Mouse (Mus musculus): ENCODE data around the gene Adamts2.

The Adamts2 gene

DNA sequence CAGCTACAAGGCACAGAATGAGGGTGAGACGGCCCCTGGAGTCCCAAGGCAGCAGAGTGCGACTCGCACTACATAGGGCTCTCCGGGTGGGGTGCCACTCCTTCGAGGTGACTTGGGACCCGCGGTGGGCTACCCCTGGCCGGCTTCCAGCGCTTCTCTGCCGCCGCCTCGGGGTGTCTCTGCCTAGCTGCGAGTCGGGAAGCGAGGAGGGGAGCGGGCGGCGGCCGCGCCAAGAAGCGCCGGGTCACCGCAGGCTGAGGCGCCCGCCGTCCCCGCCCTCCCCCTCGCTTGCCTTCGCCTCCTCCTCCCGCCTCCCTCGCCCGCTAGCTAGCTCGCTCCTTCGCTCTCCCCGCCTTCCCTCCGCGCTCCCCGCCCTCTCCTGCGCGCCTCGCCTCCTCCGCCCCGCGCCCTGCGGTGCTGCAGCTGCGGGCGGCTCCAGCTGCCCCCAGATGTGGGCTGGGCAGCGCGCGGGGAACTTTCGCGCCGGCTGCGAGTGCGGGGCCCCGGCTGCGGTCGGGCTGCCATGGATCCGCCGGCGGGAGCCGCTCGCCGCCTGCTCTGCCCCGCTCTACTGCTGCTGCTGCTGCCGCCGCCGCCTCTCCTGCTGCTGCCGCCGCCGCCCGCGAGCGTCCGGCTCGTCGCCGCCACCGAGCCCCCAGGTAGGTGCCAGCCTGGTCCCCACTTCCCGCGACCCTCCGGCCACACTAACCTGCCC is at the start of gene Adamts2:
Adamts2 (plus strand) TSS at position 444 of the 715 bp plus-strand sequence.
- no peak for DNase-seq (ENCODE audit: low spot score)

DNA sequence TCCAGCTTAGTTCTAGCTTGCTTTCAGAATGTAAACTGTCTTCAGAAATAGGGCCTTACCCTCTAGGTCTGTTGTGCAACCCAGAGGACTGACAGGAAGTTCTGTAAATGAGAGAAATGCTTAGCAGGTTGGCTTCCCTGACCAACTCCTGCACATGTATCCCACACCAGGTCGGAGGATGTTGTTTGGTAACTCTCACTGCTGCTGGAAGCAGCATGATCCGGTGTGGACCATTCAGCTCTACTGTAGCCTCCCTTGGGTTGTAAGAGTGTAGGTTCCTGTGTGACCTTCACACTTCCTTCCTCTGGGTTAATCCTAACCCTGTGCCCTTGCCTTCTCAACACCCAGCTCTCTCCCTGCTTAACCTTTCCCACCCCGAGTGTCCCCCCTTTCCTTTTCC is 44.8 kb upstream of the Adamts2 start:
- no peak for DNase-seq (ENCODE audit: low spot score)

GRCm38 (mm10) chr11:50559108-50559507 is 42.8 kb upstream of the Adamts2 start:
- no peak for DNase-seq (ENCODE audit: low spot score)

GRCm38 (mm10) chr11:50565466-50566211 is 36.2 kb upstream of the Adamts2 start:
- DNase-seq (ENCODE audit: low spot score): no peak

- no peak for DNase-seq (ENCODE audit: low spot score)
Measured at GRCm38 (mm10) chr11:50571448-50571847, 30.4 kb upstream of the Adamts2 start.

DNA sequence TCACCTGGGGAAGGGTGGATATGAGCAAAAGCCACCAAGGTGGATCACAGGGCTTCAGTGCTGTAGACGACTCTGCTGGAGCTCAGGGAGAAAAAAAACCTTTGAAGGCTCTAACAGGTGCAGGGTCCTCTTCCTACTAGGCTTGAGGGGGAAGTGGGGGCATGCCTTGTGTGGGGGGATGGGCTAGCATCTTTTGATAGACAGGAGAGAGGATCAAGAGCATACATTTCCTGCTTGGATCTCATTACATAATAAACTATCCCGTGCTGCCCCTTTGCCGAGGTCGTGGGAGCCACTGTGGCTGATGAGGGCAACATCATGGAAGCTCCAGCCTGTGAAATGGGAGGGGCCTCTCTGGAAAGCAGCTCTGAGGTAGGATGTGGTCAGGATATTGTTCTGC is 25.4 kb upstream of the Adamts2 start:
- DNase-seq (ENCODE audit: low spot score): no peak

GRCm38 (mm10) chr11:50587026-50587425 is 14.9 kb upstream of the Adamts2 start:
- no peak for DNase-seq (ENCODE audit: low spot score)

GRCm38 (mm10) chr11:50587787-50588186 is 14.1 kb upstream of the Adamts2 start:
- peak; percentile 35 for DNase-seq (ENCODE audit: low spot score)

- DNase-seq (ENCODE audit: low spot score): no peak
Measured at GRCm38 (mm10) chr11:50589060-50589459, 12.8 kb upstream of the Adamts2 start.

DNA sequence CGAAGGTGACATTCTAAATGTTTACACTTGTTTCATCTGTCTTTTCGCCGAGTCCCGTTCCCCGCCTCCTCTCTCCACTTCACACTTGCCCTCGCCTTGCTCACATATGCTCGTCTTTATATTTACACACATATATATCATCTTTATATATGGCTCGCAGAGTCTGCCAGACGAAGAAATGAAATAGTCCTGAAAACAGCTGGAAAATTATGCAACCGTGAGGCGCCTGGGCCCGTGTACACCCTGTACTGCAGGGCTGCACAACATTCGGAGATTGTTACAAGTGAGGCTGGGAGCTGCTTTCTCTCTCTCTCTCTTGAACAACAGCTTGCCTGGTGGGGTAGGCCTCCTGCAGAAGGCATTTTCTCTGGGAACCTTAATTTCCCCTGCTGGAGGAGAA is 10.8 kb upstream of the Adamts2 start:
- no peak for DNase-seq (ENCODE audit: low spot score)

DNA sequence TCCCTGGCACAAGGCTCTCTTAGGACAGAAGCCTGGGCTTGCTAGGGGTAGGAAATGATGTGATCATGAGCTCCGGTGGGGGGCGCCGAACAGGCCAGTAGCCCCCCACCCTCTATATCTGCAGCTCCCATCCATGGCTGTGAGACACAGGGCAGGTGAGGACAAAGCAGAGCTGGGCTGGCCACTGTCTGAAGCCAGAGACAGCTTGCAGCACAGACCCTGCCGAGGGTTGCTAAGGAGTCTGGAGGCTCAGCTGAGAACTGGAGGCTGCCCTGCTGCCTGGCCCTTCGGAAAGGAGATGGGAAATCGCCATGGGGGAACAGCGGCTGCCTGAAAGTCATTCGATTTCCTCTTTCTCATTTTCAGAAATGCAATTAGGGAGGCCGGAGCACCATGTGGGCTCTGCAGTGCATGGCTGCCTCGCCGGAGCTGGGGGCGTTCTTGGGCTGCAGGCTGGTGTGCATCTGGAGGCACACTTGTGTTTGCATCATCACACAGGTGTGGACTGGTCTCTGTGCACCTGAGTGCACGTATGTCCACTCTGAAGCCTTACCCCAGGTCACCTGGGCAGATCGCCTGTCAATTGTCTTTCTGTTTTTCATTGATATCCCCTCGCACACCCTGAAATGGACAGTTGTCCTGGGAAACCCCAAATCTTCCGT is 8.9 kb upstream of the Adamts2 start:
- no peak for DNase-seq (ENCODE audit: low spot score)

GRCm38 (mm10) chr11:50596571-50596970 is 5.3 kb upstream of the Adamts2 start:
- DNase-seq (ENCODE audit: low spot score): no peak

GRCm38 (mm10) chr11:50599156-50599555 is 2.7 kb upstream of the Adamts2 start:
- DNase-seq (ENCODE audit: low spot score): no peak

DNA sequence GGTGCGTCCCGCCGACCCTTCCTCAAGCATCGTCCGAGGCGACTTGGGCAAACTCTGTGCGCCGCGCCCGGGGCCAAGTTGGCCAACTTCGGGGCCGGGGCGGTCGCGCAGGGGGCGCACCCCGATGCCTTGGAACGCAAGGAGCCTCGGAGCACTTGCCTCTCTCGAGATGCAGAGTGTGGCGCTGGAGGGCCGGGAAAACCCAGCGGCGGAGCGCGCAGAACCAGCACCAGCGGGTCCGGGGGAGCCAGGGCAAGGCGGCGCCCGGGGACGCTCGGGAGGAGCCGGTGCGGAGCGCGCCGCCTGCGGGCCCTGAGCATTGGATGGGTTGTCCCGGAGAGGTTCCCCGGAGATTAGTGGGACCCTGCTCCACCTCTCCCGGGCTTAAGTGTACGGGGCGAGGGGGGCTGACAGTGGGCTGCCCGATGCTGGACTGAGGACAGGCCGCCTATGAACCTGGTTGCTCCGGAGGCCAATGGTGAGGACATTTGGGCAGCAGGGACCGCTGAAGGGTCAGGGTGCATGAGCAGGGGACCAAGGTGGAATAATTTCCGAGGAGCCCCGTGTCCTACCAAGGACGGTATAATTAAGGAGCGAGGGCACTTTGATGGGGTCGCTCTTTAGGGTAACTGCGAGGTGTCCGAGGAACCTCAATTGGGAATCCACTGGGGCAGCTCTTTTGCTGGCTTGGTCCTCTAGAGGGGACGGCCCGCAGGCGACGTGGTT is 635 bp downstream of the Adamts2 start:
- no peak for DNase-seq (ENCODE audit: low spot score)

- DNase-seq (ENCODE audit: low spot score): no peak
Measured at GRCm38 (mm10) chr11:50603082-50603910, 1.4 kb downstream of the Adamts2 start.

DNA sequence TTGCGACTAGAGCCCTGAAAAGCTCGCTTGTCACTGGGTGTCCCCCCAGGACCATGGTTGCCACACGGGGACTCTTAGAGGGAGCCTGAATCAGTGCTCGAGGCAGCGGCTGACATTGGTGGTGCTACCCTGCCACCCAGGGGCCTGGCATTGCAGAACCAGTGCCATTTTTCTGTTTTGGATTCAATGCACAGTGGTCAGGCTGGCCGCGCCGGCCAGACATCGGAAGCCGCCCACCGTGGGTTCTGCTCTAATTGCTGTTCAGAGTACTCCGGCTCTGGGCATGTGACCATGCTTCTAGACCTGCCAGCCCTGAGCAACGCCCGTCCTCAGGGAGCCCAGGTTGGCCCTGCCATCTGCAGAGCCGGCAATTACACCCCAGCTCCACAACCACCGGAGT is 2.5 kb downstream of the Adamts2 start:
- DNase-seq (ENCODE audit: low spot score): no peak

DNA sequence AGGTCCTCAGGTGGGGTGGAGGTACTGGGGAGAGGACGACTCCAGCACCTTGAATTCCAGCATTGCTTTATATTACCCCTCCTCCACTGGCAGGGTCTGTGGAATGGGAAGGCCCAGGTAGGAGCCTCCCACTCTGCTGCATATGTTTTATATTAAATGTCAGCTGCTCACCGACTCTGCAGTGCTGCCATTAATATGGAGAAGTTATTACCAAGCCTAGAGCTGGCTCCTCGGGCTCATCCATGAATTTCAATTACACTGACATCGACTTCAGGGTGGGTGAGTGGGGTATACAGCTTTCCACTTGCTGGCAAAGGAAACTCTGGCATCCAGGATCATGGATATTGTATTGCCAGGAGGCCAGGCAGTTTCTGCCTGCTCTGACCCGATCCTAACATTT is 9.3 kb downstream of the Adamts2 start:
- DNase-seq (ENCODE audit: low spot score): no peak

DNA sequence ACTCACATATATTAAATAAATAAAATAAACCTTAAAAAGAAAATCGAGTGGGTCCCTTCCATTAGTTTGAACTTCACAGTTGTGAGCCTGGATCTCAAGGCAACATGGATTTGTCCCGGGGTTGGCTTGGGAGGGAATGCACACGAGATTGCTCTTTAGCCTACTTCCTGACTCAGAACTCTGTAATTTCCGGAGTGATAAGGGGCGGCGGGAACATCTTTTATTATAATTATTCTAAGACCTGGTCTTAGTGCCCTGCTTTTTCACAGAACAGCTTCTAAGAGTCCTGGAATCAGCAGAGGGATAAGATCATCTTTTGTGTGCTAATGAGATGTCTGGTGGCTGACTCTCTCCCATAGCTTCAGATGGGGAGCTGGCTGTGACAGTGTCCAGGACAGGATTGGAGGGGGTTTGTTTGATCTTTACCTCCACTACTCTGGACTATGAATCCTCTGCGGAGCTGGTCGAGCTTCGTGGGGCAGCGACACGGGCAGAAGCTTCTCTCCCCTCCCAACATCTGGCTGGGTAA is 15.2 kb downstream of the Adamts2 start:
- DNase-seq (ENCODE audit: low spot score): no peak

GRCm38 (mm10) chr11:50620926-50621325 is 19.0 kb downstream of the Adamts2 start:
- DNase-seq (ENCODE audit: low spot score): no peak

GRCm38 (mm10) chr11:50621364-50621763 is 19.5 kb downstream of the Adamts2 start:
- DNase-seq (ENCODE audit: low spot score): no peak

- DNase-seq (ENCODE audit: low spot score): no peak
Measured at GRCm38 (mm10) chr11:50622238-50622726, 20.4 kb downstream of the Adamts2 start.

Measured in layer of hippocampus, adult 9-10 months (tissue).